Mouse (Mus musculus) liver, adult 2 months (tissue): Measurements from ENCODE around the gene Dnajc3.

ENCODE experiments used
- CTCF ChIP-seq: fragments of 200-500 bp; IDR thresholded peaks from 2 replicates; pipeline ENCODE4 v1.5.1; 2011; ENCODE audit warnings: low read depth, low read length, control low read depth
- POLR2A ChIP-seq: fragments of 200-500 bp; IDR thresholded peaks from 2 replicates; pipeline ENCODE4 v1.6.1; 2011; ENCODE audit warnings: low read length, control low read depth; ENCODE audit not compliant: insufficient read depth; ENCODE audit errors: extremely low read depth

DNA sequence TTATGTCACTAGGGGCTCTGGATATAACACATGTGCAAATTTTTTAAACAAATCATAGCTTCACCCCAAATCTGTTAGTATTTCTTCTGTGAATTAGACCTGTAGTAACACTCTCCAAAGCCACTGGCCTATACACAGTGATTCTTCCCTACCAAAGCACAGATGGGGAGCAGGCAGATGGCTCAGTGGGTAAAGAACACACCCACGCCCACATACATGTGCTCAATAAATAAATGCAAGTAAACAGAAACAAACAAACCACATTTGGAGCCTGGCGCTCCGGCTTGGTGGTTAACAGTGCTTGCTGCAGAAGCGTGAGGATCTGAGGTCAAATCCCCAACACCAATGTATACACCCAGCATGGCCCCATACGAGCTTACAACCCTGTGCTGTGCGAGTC, 26.3 kb upstream of the Dnajc3 start:
- no peak for TF ChIP-seq POLR2A
- no peak for TF ChIP-seq CTCF
